In the genomic region with DNA sequence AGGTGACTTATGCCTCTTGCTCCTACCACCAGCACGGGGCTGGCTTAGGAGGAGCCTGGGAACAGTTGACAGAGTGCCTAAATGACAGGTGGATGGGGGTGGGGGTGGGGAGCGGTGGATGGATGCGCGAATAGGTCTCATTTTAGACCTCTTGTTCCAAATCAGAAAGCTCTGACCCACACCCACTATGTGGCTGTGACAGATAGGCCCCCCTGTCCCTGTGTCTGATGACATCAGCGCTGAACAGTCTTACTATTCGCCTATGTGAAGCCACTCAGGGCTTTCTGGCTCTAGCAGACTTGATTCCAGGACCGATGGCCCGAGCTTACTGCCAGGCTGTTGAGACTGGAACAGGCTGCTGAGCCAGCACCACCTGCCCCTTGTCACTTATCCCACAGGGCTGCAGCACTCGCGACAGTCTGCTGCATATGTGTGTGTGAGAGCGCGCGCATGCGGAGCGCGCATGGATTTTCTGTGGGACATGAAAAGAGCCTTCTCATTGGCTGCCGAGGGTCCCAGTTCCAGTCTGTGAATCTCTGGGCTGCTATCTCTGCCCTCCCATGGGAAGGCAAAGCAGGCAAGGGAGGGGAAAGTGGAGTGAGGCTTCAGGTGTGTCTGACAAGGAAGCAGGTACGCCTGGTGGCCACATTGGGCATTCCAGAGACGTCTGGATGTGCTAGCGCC, we compare ENCODE assay signal across 8 mouse cellular contexts.
DNase-seq lines count a peak whose midpoint lies in the region; ATAC-seq lines count a peak whose summit lies in the region.

No protein-coding gene starts in this region.

- H3K27ac ChIP-seq in hindbrain, embryonic 14.5 days = peak overlapping the region; percentile 54
- H3K27ac ChIP-seq in limb, embryonic 11.5 days (replicated peaks; ENCODE audit: low read depth, low read length) = no peak overlapping the region

- peak; percentile 89 for ATAC-seq in hindbrain, embryonic 14.5 days (ENCODE audit: low FRiP score)
- peak; percentile 27; the same call in 1 of the 2 replicates for ATAC-seq in limb, embryonic 11.5 days (ENCODE audit: insufficient number of reproducible peaks, low FRiP score, low TSS enrichment, low read depth)

- H3K9ac ChIP-seq in hindbrain, embryonic 14.5 days = peak overlapping the region; percentile 46
- H3K9ac ChIP-seq in limb, embryonic 11.5 days (ENCODE audit: low read length) = no peak overlapping the region

- no peaks in the 10 kb centered on the region for H3K36me3 ChIP-seq in hindbrain, embryonic 14.5 days (replicated peaks; ENCODE audit: control insufficient read depth, insufficient read depth)
- no peaks in the 10 kb centered on the region for H3K36me3 ChIP-seq in limb, embryonic 11.5 days (ENCODE audit: control insufficient read depth, insufficient read depth, low read length)

- H3K4me1 ChIP-seq in hindbrain, embryonic 14.5 days (replicated peaks; ENCODE audit: control insufficient read depth, insufficient read depth, low read length) = peaks cover 8% of the 10 kb centered on the region; the same call in 1 of the 2 replicates
- H3K4me1 ChIP-seq in limb, embryonic 11.5 days (ENCODE audit: control insufficient read depth, insufficient read depth, low read length) = 0 out of 2 replicates have a peak, but pooled peaks cover 9% of the 10 kb centered on the region

- peak overlapping the region; percentile 59 for H3K4me2 ChIP-seq in hindbrain, embryonic 14.5 days (replicated peaks)
- peak overlapping the region; percentile 58 for H3K4me2 ChIP-seq in limb, embryonic 11.5 days (ENCODE audit: low read depth, severe bottlenecking)

- peaks cover 47% of the 10 kb centered on the region for H3K27me3 ChIP-seq in hindbrain, embryonic 14.5 days (ENCODE audit: control insufficient read depth, insufficient read depth, low read length)
- H3K27me3 ChIP-seq in limb, embryonic 11.5 days (ENCODE audit: control insufficient read depth, insufficient read depth, low read length) = peaks cover 28% of the 10 kb centered on the region

- DNase-seq in kidney, postnatal 10 days = peak; percentile 26
- no peak for DNase-seq in kidney, adult 8-10 months
- peak; percentile 63 to 70 for DNase-seq in cerebellum, postnatal 10 days
- peak; percentile 58 for DNase-seq in hindbrain, embryonic 14.5 days (ENCODE audit: low spot score)
- DNase-seq in limb, embryonic 11.5 days (ENCODE audit: low spot score) = peak; percentile 36
- peak; percentile 53 for DNase-seq in right cerebral cortex, postnatal 4 days
- no peak for DNase-seq in spleen, postnatal 14 days (ENCODE audit: low spot score in 2 of 2)
- DNase-seq in adrenal gland, adult 8-10 months = no peak

- H3K9me3 ChIP-seq in hindbrain, embryonic 14.5 days (ENCODE audit: control insufficient read depth, low read length) = no peaks in the 10 kb centered on the region
- no peaks in the 10 kb centered on the region for H3K9me3 ChIP-seq in limb, embryonic 11.5 days (ENCODE audit: control insufficient read depth, low read length)

- peak overlapping the region; percentile 32 for H3K4me3 ChIP-seq in hindbrain, embryonic 14.5 days (replicated peaks; ENCODE audit: low read length)
- peak overlapping the region; percentile 26; the same call in 1 of the 2 replicates for H3K4me3 ChIP-seq in limb, embryonic 11.5 days (ENCODE audit: low read depth, low read length)

- 20% methylated on average over 20 of the region's 20 CpGs for WGBS in hindbrain, embryonic 14.5 days
- WGBS in limb, embryonic 11.5 days = 22% methylated on average over 20 of the region's 20 CpGs

Comparison
In these comparisons a context has a peak if more than half of its experiments do, and no peak if none do; other contexts are left out.
1. DNase-seq: peak in kidney, postnatal 10 days (single experiment), cerebellum, postnatal 10 days (2 of 2), hindbrain, embryonic 14.5 days (single experiment), limb, embryonic 11.5 days (single experiment) and right cerebral cortex, postnatal 4 days (single experiment); none in kidney, adult 8-10 months (0 of 2), spleen, postnatal 14 days (0 of 2) and adrenal gland, adult 8-10 months (single experiment).